Mouse (Mus musculus) spleen, postnatal 14 days (tissue): ENCODE measurements around the gene Skint9.
"Not testable (repeated sequence)": the region's sequence is repeated elsewhere in the genome, so short reads cannot be mapped to it uniquely, and the experiment has no call there.

Experiments used
- DNase-seq, 2 experiments: peaks; one replicate each; pipeline ENCODE4 v3.0.0; 2021 to 2022; ENCODE audit warnings: low spot score in 2 of 2

The Skint9 gene

DNA sequence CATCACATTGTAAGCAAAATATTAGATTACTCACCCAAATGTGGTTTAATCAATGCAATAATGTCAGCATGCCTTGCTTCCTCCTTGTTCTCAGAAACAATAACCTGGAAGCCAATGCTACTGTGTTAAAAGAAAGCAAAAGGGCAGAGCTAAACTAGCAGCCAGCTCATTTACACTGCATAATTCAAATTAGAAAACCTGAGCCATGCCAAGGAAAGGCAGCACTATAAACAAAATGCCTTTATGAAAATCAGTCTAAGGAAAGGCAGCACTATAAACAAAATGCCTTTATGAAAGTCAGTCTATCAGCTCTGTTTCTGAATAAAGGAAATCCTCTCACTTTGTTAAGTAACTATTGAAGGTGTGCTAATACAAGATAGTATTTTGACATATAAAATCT, at the start of gene Skint9:
Skint9 (minus strand) TSS at position 101 of the 400 bp plus-strand sequence.
- DNase-seq = no peak

DNA sequence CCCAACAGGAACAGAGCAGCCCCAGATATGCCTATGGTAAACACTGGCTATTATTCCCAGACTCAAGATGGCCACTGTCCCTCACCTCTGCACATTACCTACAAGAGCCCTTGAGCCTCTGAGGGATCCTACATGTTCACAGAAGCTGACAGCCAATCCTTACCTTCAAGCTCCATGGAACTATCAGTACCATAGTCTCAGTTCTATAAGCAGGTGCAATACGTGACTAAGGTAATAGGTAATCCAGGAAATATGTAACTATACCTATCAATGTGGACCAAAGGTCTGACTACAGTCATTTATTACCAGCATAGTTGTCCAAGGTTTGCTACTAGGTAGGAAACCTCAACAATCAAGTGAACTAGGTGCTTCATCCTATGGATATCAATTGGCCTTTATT, 1.1 kb downstream of the Skint9 start:
- DNase-seq = no peak

DNA sequence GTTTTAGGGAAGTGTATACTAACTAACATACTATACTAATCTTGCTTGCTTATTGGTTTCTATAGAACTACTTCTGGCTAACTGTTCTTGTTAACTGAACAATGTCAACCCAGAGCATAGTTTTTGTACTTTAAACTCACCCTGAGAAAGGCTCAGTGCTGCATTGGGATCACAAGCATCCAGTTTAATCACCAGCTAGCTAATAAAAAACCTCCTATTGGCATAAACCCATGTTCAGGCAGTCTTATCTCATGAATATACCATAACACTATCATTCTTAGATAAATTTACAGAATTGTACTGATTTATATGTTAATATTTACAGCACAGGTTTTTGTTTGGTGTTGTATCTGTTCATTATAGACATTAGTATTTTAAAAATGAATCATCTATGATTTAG, 1.6 kb downstream of the Skint9 start:
- DNase-seq = no peak

DNA sequence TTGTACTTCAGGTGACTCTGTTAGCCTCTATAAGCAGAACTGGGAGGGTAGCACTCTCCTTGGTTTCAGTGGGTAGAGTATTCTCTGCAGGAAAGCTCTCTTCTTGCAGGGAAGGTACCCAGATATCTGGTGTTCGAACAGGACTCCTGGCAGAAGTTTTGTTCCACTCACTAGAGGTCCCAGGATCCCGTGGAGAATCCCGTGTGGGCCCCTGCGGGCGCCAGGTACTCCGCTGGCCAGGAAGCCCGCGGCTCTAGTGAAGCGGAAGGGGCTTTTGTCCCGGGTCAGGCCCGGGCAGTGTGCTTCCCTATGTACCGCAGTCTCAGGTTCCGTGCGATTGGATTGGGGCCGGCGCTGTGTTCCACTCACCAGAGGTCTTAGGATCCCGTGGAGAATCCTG, 84.7 kb downstream of the Skint9 start:
- DNase-seq = not testable (repeated sequence)
